In genomic region chr3:149757910-149758592, GRCm38 (mm10) we compare ENCODE assay signal across 21 mouse cellular contexts.
DNase-seq lines count a peak whose midpoint lies in the region; ATAC-seq and TF ChIP-seq lines count a peak whose summit lies in the region.
"Had no signal": no experiment of that assay in that cellular context is flagged by ENCODE, and none has a peak within 500 bp of the region (broad histone marks: within the 10 kb centered on the region; RNA-seq: fewer than 3 reads in every experiment).

No protein-coding gene starts in this region.

- no peak overlapping the region for H3K27ac ChIP-seq in hindbrain, embryonic 11.5 days (ENCODE audit: low read depth, low read length)
- no peak overlapping the region for H3K27ac ChIP-seq in hindbrain, postnatal 0 days
- H3K27ac ChIP-seq in stomach, embryonic 16.5 days (ENCODE audit: low read length): no peak overlapping the region
- H3K27ac ChIP-seq in stomach, postnatal 0 days (replicated peaks): no peak overlapping the region
- H3K27ac ChIP-seq: embryonic facial prominence, embryonic 12.5 days; forebrain, embryonic 15.5 days; heart, adult 2 months had no signal

- no peak for TF ChIP-seq EP300 in stomach, postnatal 0 days (optimal IDR thresholded peaks at IDR 0.05)

- no peak overlapping the region for H3K4me2 ChIP-seq in hindbrain, embryonic 11.5 days (replicated peaks; ENCODE audit: low read depth, low read length)
- H3K4me2 ChIP-seq in hindbrain, postnatal 0 days (ENCODE audit: low read depth, low read length): no peak overlapping the region
- no peak overlapping the region for H3K4me2 ChIP-seq in stomach, embryonic 16.5 days (ENCODE audit: low read depth, low read length)
- H3K4me2 ChIP-seq in stomach, postnatal 0 days (replicated peaks; ENCODE audit: low read depth): no peak overlapping the region
- H3K4me2 ChIP-seq: embryonic facial prominence, embryonic 12.5 days; forebrain, embryonic 15.5 days had no signal

- H3K9ac ChIP-seq in hindbrain, embryonic 11.5 days (ENCODE audit: low read depth, low read length): no peak overlapping the region
- no peak overlapping the region for H3K9ac ChIP-seq in hindbrain, postnatal 0 days (replicated peaks; ENCODE audit: low read length)
- no peak overlapping the region for H3K9ac ChIP-seq in stomach, embryonic 16.5 days (ENCODE audit: low read length)
- H3K9ac ChIP-seq in stomach, postnatal 0 days (ENCODE audit: low read length): no peak overlapping the region
- H3K9ac ChIP-seq: embryonic facial prominence, embryonic 12.5 days; forebrain, embryonic 15.5 days; liver, postnatal 0 days had no signal

- peak; percentile 13 for DNase-seq in embryo, embryonic 10.5 days (ENCODE audit: low spot score)
- DNase-seq in embryo, embryonic 10 days (ENCODE audit: low spot score): no peak
- peak; percentile 4 for DNase-seq in hindbrain, embryonic 11.5 days (ENCODE audit: low spot score)
- DNase-seq in hindbrain, postnatal 0 days (ENCODE audit: low spot score): no peak
- no peak for DNase-seq in stomach, postnatal 0 days (ENCODE audit: low spot score)
- DNase-seq in cerebellum, postnatal 25 days: no peak
- DNase-seq: adrenal gland, postnatal 10 days; cerebellum, adult 11 months; cerebellum, postnatal 14 days; heart, adult 2 months; kidney, adult 11 months; liver, postnatal 0 days; lung, postnatal 36 days; retina, postnatal 1 day; thymus, postnatal 14 days had no signal

- H3K9me3 ChIP-seq in hindbrain, embryonic 11.5 days (ENCODE audit: control insufficient read depth, low read length): no peaks in the 10 kb centered on the region
- H3K9me3 ChIP-seq in hindbrain, postnatal 0 days (ENCODE audit: low read length): no peaks in the 10 kb centered on the region
- H3K9me3 ChIP-seq in stomach, embryonic 16.5 days (replicated peaks; ENCODE audit: control insufficient read depth, low read length): no peaks in the 10 kb centered on the region
- no peaks in the 10 kb centered on the region for H3K9me3 ChIP-seq in stomach, postnatal 0 days (ENCODE audit: control insufficient read depth, low read length)
- H3K9me3 ChIP-seq: embryonic facial prominence, embryonic 12.5 days; forebrain, embryonic 15.5 days had no signal

- no peak for ATAC-seq in hindbrain, embryonic 11.5 days (ENCODE audit: low FRiP score)
- no peak for ATAC-seq in hindbrain, postnatal 0 days
- ATAC-seq in stomach, embryonic 16.5 days (ENCODE audit: insufficient read depth, low FRiP score): peak; percentile 50
- ATAC-seq in stomach, postnatal 0 days (ENCODE audit: low FRiP score, low TSS enrichment): no peak
- ATAC-seq in CD4-positive, CD25-positive, alpha-beta regulatory T cell, adult 4 months: no peak
- ATAC-seq: activated CD4-positive, CD25-positive, alpha-beta regulatory T cell, adult 4 months; forebrain, embryonic 15.5 days; liver, postnatal 0 days; midbrain, embryonic 16.5 days had no signal

- no peak for TF ChIP-seq CTCF in hindbrain, postnatal 0 days (IDR thresholded peaks at IDR 0.05; ENCODE audit: low read depth)
- no peak for TF ChIP-seq CTCF in stomach, postnatal 0 days (IDR thresholded peaks at IDR 0.05; ENCODE audit: low read depth)

- no peak overlapping the region for H3K4me3 ChIP-seq in hindbrain, embryonic 11.5 days (ENCODE audit: low read depth, low read length)
- no peak overlapping the region for H3K4me3 ChIP-seq in hindbrain, postnatal 0 days (ENCODE audit: low read length)
- H3K4me3 ChIP-seq in stomach, embryonic 16.5 days (replicated peaks; ENCODE audit: low read length): no peak overlapping the region
- H3K4me3 ChIP-seq in stomach, postnatal 0 days (ENCODE audit: low read depth, low read length): no peak overlapping the region
- H3K4me3 ChIP-seq: embryonic facial prominence, embryonic 12.5 days; forebrain, embryonic 15.5 days; heart, adult 2 months had no signal

- no peaks in the 10 kb centered on the region for H3K36me3 ChIP-seq in hindbrain, embryonic 11.5 days (ENCODE audit: control insufficient read depth, insufficient read depth, low read length)
- no peaks in the 10 kb centered on the region for H3K36me3 ChIP-seq in hindbrain, postnatal 0 days (ENCODE audit: insufficient read depth, low read length)
- H3K36me3 ChIP-seq in stomach, embryonic 16.5 days (ENCODE audit: control insufficient read depth, insufficient read depth, low read length): no peaks in the 10 kb centered on the region
- H3K36me3 ChIP-seq in stomach, postnatal 0 days (ENCODE audit: control insufficient read depth, insufficient read depth, low read length): no peaks in the 10 kb centered on the region
- H3K36me3 ChIP-seq: embryonic facial prominence, embryonic 12.5 days; forebrain, embryonic 15.5 days had no signal

- 66% methylated on average over 6 of the region's 6 CpGs for WGBS in hindbrain, embryonic 11.5 days
- WGBS in hindbrain, postnatal 0 days: 67% methylated on average over 6 of the region's 6 CpGs
- 50% methylated on average over 6 of the region's 6 CpGs for WGBS in stomach, embryonic 16.5 days
- WGBS in stomach, postnatal 0 days: 49% methylated on average over 6 of the region's 6 CpGs

- H3K27me3 ChIP-seq in hindbrain, embryonic 11.5 days (ENCODE audit: control insufficient read depth, insufficient read depth, low read length): no peaks in the 10 kb centered on the region
- H3K27me3 ChIP-seq in hindbrain, postnatal 0 days (ENCODE audit: insufficient read depth, low read length): no peaks in the 10 kb centered on the region
- no peaks in the 10 kb centered on the region for H3K27me3 ChIP-seq in stomach, embryonic 16.5 days (ENCODE audit: control insufficient read depth, insufficient read depth, low read length)
- H3K27me3 ChIP-seq in stomach, postnatal 0 days (ENCODE audit: control insufficient read depth, insufficient read depth, low read length): no peaks in the 10 kb centered on the region
- H3K27me3 ChIP-seq: embryonic facial prominence, embryonic 12.5 days; forebrain, embryonic 15.5 days had no signal

- H3K4me1 ChIP-seq in hindbrain, embryonic 11.5 days (replicated peaks; ENCODE audit: control insufficient read depth, insufficient read depth, low read length): no peaks in the 10 kb centered on the region
- no peaks in the 10 kb centered on the region for H3K4me1 ChIP-seq in hindbrain, postnatal 0 days (ENCODE audit: insufficient read depth, low read length)
- H3K4me1 ChIP-seq in stomach, embryonic 16.5 days (ENCODE audit: control insufficient read depth, insufficient read depth, low read length): no peaks in the 10 kb centered on the region
- H3K4me1 ChIP-seq in stomach, postnatal 0 days (replicated peaks; ENCODE audit: control insufficient read depth, insufficient read depth): no peaks in the 10 kb centered on the region
- H3K4me1 ChIP-seq: embryonic facial prominence, embryonic 12.5 days; forebrain, embryonic 15.5 days had no signal

Comparison
In these comparisons a context has a peak if more than half of its experiments do, and no peak if none do; other contexts are left out.
1. DNase-seq: peak in embryo, embryonic 10.5 days (single experiment) and hindbrain, embryonic 11.5 days (single experiment); none in embryo, embryonic 10 days (single experiment), hindbrain, postnatal 0 days (single experiment), stomach, postnatal 0 days (single experiment) and cerebellum, postnatal 25 days (0 of 2).